Mouse (Mus musculus) kidney, adult 8-10 months (tissue): ENCODE data around the gene Rtn4ip1.

ENCODE experiments used
- DNase-seq, 2 experiments: peaks; one replicate each; pipeline ENCODE4 v3.0.0; 2022

Rtn4ip1 gene

GRCm38 (mm10) chr10:44003551-44004151, 102.0 kb downstream of the Rtn4ip1 start:
- peak; percentile 51 to 72 for DNase-seq

GRCm38 (mm10) chr10:44004221-44004751, 102.7 kb downstream of the Rtn4ip1 start:
- DNase-seq = peak; percentile 25 to 45

GRCm38 (mm10) chr10:44005677-44006641, 104.4 kb downstream of the Rtn4ip1 start:
- peak; percentile 89 for DNase-seq
